Mouse (Mus musculus) lung, postnatal 0 days (tissue): ENCODE data around the gene Ugt2a3.

Experiments used
- CTCF ChIP-seq: IDR thresholded peaks from 2 replicates; pipeline ENCODE4 v1.5.1; 2016; ENCODE audit warnings: antibody characterized with exemption, mild to moderate bottlenecking
- EP300 ChIP-seq: IDR thresholded peaks from 2 replicates; pipeline ENCODE4 v1.6.1; 2016; ENCODE audit warnings: antibody characterized with exemption, mild to moderate bottlenecking, control low read depth

DNA sequence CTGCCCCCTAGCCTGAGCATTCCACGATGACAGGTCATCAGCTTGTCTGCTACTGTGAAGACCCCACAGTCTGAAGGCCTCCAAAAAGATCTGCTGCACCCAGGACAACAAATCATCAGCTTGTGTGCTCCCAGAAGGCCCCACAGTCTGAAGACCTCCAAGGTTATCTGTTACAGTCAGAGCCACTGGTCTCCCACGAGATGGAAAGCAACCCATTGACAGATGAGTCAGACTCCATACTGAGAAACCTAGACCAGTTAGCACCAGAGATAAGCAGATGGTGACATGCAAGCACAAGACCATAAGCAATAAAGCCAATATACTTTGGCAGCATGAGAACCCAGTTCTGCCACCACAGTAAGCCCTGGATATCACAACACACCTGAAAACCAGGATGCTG is 43.2 kb upstream of the Ugt2a3 start:
- TF ChIP-seq CTCF (no peak), EP300 (no peak)
